Mouse (Mus musculus) neutrophil, adult 65 days (primary cell): Measurements from ENCODE around the gene Ier3. TPM values are rescaled to one million over a fixed set of nuclear protein-coding genes. Genes with fewer than 3 reads are reported as not detected.

Experiments
- total RNA-seq: library from RNA; stranded (reverse); gene quantifications from 2 replicates; pipeline ENCODE4 v1.2.4, GENCODE M21; 2023

Gene Ier3
- total RNA-seq: 146 and 161 TPM in 2 replicates

GRCm38 (mm10) chr17:35821439-35822430 is at the start of gene Ier3:
Gene Ier3 (plus strand): TSS chr17:35821684.

DNA sequence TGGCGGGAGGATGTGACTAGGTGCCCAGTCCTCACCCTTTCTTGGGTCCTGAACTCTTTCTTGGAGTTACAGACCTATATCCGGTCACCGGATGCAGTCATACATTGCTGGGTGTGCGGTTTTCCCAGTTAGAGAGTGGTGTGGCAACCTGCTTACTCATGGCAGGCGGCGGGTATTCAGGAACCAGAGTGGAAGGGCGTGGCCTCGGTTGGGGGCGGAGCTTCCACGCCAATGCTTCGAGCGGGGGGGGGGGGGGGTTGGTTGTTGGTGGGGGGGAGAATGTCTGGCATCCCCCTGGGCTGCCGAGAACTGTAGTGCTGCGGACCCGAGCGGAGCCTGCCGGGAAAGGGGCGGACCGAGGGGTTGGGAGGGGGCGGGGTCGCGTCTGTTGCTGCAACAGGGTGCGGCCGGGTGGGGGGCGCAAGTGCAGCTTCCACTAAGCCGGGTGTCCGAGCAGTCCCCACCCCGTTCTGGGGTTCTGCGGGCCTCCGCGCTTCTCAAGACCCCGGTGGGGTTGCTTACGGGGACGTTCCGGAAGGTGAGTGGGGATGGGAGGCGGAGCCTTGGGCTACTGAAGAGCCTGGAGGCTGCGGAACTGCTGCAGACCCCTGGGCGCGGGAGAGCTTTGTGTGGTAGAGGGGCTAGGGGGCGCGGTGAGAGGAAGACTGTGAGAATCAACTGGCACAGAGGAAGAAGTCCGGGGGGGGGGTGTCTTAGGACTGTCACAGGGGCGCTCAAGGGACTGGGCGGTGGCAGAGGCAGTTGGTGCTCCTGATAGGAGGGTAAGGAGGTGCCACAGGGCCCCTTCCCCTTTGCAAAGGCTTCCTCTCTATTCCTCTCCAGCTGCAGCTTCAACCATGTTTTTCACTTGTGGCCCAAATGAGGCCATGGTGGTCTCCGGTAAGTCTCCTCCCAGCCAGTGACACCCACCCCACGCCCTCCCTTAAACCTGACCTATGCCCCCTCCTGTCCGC is 1.8 kb downstream of the Ier3 start, which contains the start of gene Flot1:
Gene Flot1, plus strand, starts transcription at position 267 of the 974 bp plus-strand sequence.

GRCm38 (mm10) chr17:35838122-35838544 is 16.6 kb downstream of the Ier3 start, which contains the start of gene Tubb5:
Gene Tubb5 (minus strand): TSS chr17:35838306.

GRCm38 (mm10) chr17:35841076-35841950 is 19.8 kb downstream of the Ier3 start, which contains the start of gene Mdc1:
Gene Mdc1 (plus strand): TSS chr17:35841515.

GRCm38 (mm10) chr17:35861198-35861857 is 39.8 kb downstream of the Ier3 start, which contains the start of gene Nrm:
Gene Nrm (plus strand): TSS chr17:35861318.

DNA sequence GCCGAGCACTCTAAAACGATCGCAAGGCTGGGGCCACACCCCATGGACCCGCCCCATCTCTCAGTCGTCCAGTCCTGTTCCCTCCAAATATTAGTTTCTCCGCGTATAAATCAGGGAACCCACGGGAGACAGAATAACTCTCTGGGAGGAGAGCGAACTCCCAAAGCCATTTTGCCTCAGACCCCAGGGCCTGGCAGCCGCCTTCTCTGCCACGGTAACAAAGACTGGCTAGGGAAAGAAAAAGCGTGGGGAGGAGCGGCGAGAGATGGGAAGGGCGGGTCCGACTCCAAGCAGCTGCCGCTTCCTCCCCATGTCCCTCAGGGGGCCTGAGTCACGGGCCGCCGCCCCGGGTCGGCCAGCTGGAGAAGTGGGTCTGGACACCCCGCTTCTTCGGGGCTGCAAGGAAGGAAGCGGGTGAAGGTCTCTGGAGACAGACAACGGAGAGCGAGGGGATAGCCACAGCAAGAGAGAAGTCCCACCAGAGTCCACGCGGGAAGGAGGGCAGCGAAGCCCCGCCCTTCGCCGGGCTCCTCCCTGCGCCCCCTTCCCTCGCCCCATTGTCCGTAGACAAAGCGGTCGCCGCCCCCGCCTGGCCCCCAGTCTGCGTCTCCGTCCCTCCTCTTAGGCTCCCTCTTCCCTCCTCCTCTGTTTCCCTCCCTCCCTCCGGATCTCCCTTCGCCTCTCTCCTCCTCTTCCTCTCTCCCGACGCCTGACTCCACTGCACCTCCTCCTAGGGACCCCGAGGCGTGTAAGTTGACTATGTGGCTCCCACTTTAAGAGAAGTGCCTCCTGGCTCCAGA is 44.2 kb downstream of the Ier3 start, which contains the start of gene Ppp1r18:
Gene Ppp1r18, plus strand, starts transcription at position 113 of the 800 bp plus-strand sequence.

Other genes with a start within 250 kb of the Ier3 start
- gene Sfta2, start 220.1 kb upstream of the Ier3 start, total RNA-seq: not detected in 2 replicates
- gene Gm9573, start 195.0 kb upstream of the Ier3 start, total RNA-seq: not detected in 2 replicates
- gene Mucl3, start 178.0 kb upstream of the Ier3 start, total RNA-seq: not detected in 2 replicates
- gene Vars2, start 154.1 kb upstream of the Ier3 start, total RNA-seq: 5.3 and 11.6 TPM in 2 replicates
- 4.2 and 5.6 TPM in 2 replicates for gene Gtf2h4, start 147.9 kb upstream of the Ier3 start, total RNA-seq
- 0.13 and 0.25 TPM in 2 replicates for gene Ddr1, start 117.1 kb upstream of the Ier3 start, total RNA-seq
- 177 and 218 TPM in 2 replicates for gene Flot1, start 1.5 kb downstream of the Ier3 start, total RNA-seq
- gene Tubb5, start 16.6 kb downstream of the Ier3 start, total RNA-seq: 358 and 363 TPM in 2 replicates
- 19.8 and 27.4 TPM in 2 replicates for gene Mdc1, start 19.8 kb downstream of the Ier3 start, total RNA-seq
- gene Nrm, start 39.6 kb downstream of the Ier3 start, total RNA-seq: 37.7 and 48.1 TPM in 2 replicates
- gene Ppp1r18, start 43.9 kb downstream of the Ier3 start, total RNA-seq: 276 and 319 TPM in 2 replicates
- gene Dhx16, start 58.1 kb downstream of the Ier3 start, total RNA-seq: 54.5 and 72.8 TPM in 2 replicates
- gene 2310061I04Rik, start 75.7 kb downstream of the Ier3 start, total RNA-seq: 11.3 and 14.5 TPM in 2 replicates
- 10.8 and 12.3 TPM in 2 replicates for gene Atat1, start 88.4 kb downstream of the Ier3 start, total RNA-seq
- 18.8 and 24.2 TPM in 2 replicates for gene Mrps18b, start 94.7 kb downstream of the Ier3 start, total RNA-seq
- 65.3 and 65.4 TPM in 2 replicates for gene Ppp1r10, start 94.8 kb downstream of the Ier3 start, total RNA-seq
- 66.5 and 97.8 TPM in 2 replicates for gene Abcf1, start 148.1 kb downstream of the Ier3 start, total RNA-seq
- gene Gnl1, start 158.2 kb downstream of the Ier3 start, total RNA-seq: 43.4 and 73.5 TPM in 2 replicates
- 26.3 and 32.8 TPM in 2 replicates for gene Prr3, start 158.6 kb downstream of the Ier3 start, total RNA-seq
- 37.5 and 37.7 TPM in 2 replicates for gene H2-T24, start 198.9 kb downstream of the Ier3 start, total RNA-seq
- gene H2-T23, start 211.2 kb downstream of the Ier3 start, total RNA-seq: 151 and 156 TPM in 2 replicates
- 31.0 and 31.3 TPM in 2 replicates for gene H2-T22, start 221.1 kb downstream of the Ier3 start, total RNA-seq
- 0.29 TPM in 1 of 2 replicates, not detected in the other for gene Gm6034, start 221.3 kb downstream of the Ier3 start, total RNA-seq
- 34.1 and 46.2 TPM in 2 replicates for gene Gm11127, start 236.7 kb downstream of the Ier3 start, total RNA-seq